Mouse (Mus musculus): ENCODE data around the gene Zfp454. TPM values are rescaled to one million over a fixed set of nuclear protein-coding genes. Genes with fewer than 3 reads are reported as not detected.

Gene Zfp454
- polyA plus RNA-seq, 1 experiment from 2014 or later, result 0.28 TPM

- WGBS (ENCODE audit: insufficient replicate concordance), result 2% methylated on average over 10 of the region's 10 CpGs
Measured at GRCm38 (mm10) chr11:50849310-50849709, 38.1 kb downstream of the Zfp454 start.

GRCm38 (mm10) chr11:50848520-50849137 is 38.8 kb downstream of the Zfp454 start:
- Histone ChIP-seq H3K4me3 (ENCODE audit: low read depth, low read length) (no peak overlapping the region), H3K36me3 (ENCODE audit: control insufficient read depth, insufficient read depth) (no peaks in the 10 kb centered on the region), H3K27me3 (ENCODE audit: control insufficient read depth, insufficient read depth, low read depth, low read length) (peaks cover 44% of the 10 kb centered on the region), H3K27ac (ENCODE audit: low read length) (no peak overlapping the region), H3K9me3 (replicated peaks; ENCODE audit: control insufficient read depth, low read length) (no peaks in the 10 kb centered on the region), H3K4me1 (ENCODE audit: control insufficient read depth, low read depth, low read length) (no peaks in the 10 kb centered on the region), H3K4me2 (ENCODE audit: low read depth, low read length) (no peak overlapping the region), H3K9ac (ENCODE audit: low read depth, low read length) (no peak overlapping the region)
- ATAC-seq (ENCODE audit: low read depth), result no peak
- WGBS (ENCODE audit: insufficient replicate concordance), result 26% methylated on average over 3 of the region's 3 CpGs

More at GRCm38 (mm10) chr11:50849310-50849709, 38.1 kb downstream of the Zfp454 start:
- Histone ChIP-seq H3K9me3 (replicated peaks; ENCODE audit: control insufficient read depth, low read length) (no peaks in the 10 kb centered on the region), H3K27me3 (ENCODE audit: control insufficient read depth, insufficient read depth, low read depth, low read length) (peaks cover 44% of the 10 kb centered on the region), H3K4me1 (ENCODE audit: control insufficient read depth, low read depth, low read length) (no peaks in the 10 kb centered on the region), H3K4me2 (ENCODE audit: low read depth, low read length) (no peak overlapping the region), H3K4me3 (ENCODE audit: low read depth, low read length) (no peak overlapping the region), H3K36me3 (ENCODE audit: control insufficient read depth, insufficient read depth) (no peaks in the 10 kb centered on the region), H3K9ac (ENCODE audit: low read depth, low read length) (no peak overlapping the region), H3K27ac (ENCODE audit: low read length) (no peak overlapping the region)
- ATAC-seq (ENCODE audit: low read depth), result no peak

- ATAC-seq (ENCODE audit: low read depth), result no peak
- 59% methylated on average over 5 of the region's 5 CpGs for WGBS (ENCODE audit: insufficient replicate concordance)
- Histone ChIP-seq H3K27me3 (ENCODE audit: control insufficient read depth, insufficient read depth, low read depth, low read length) (peaks cover 35% of the 10 kb centered on the region), H3K4me1 (ENCODE audit: control insufficient read depth, low read depth, low read length) (no peaks in the 10 kb centered on the region), H3K4me2 (ENCODE audit: low read depth, low read length) (no peak overlapping the region), H3K4me3 (ENCODE audit: low read depth, low read length) (no peak overlapping the region), H3K9ac (ENCODE audit: low read depth, low read length) (no peak overlapping the region), H3K27ac (ENCODE audit: low read length) (no peak overlapping the region), H3K9me3 (replicated peaks; ENCODE audit: control insufficient read depth, low read length) (no peaks in the 10 kb centered on the region), H3K36me3 (ENCODE audit: control insufficient read depth, insufficient read depth) (no peaks in the 10 kb centered on the region)
Measured at GRCm38 (mm10) chr11:50847047-50847446, 40.4 kb downstream of the Zfp454 start.

- Histone ChIP-seq H3K9me3 (replicated peaks; ENCODE audit: control insufficient read depth, low read length) (no peaks in the 10 kb centered on the region), H3K4me3 (ENCODE audit: low read depth, low read length) (no peak overlapping the region), H3K9ac (ENCODE audit: low read depth, low read length) (no peak overlapping the region), H3K27ac (ENCODE audit: low read length) (no peak overlapping the region), H3K4me2 (ENCODE audit: low read depth, low read length) (no peak overlapping the region), H3K36me3 (ENCODE audit: control insufficient read depth, insufficient read depth) (no peaks in the 10 kb centered on the region), H3K4me1 (ENCODE audit: control insufficient read depth, low read depth, low read length) (no peaks in the 10 kb centered on the region), H3K27me3 (ENCODE audit: control insufficient read depth, insufficient read depth, low read depth, low read length) (peaks cover 24% of the 10 kb centered on the region)
- WGBS (ENCODE audit: insufficient replicate concordance), result 78% methylated on average over 3 of the region's 3 CpGs
- ATAC-seq (ENCODE audit: low read depth), result no peak
Measured at GRCm38 (mm10) chr11:50845951-50846350, 41.5 kb downstream of the Zfp454 start.

GRCm38 (mm10) chr11:50841023-50841735 is 46.3 kb downstream of the Zfp454 start, which contains the start of gene Zfp879:
Zfp879 (minus strand) TSS chr11:50841552.
- peak within 1 kb of the TSS; percentile 51 for H3K4me3 ChIP-seq (ENCODE audit: low read depth, low read length)
- peak within 1 kb of the TSS; percentile 60 for H3K4me2 ChIP-seq (ENCODE audit: low read depth, low read length)
- H3K4me1 ChIP-seq (ENCODE audit: control insufficient read depth, low read depth, low read length), result no peaks in the 10 kb centered on the region
- WGBS (ENCODE audit: insufficient replicate concordance), result 23% methylated on average over 22 of the region's 22 CpGs
- H3K27me3 ChIP-seq (ENCODE audit: control insufficient read depth, insufficient read depth, low read depth, low read length), result no peaks in the 10 kb centered on the region
- peak within 1 kb of the TSS; percentile 60 for H3K9ac ChIP-seq (ENCODE audit: low read depth, low read length)
- peak; percentile 85 for ATAC-seq (ENCODE audit: low read depth)
- no peak within 1 kb of the TSS for H3K27ac ChIP-seq (ENCODE audit: low read length)
- H3K9me3 ChIP-seq (replicated peaks; ENCODE audit: control insufficient read depth, low read length), result no peaks in the 10 kb centered on the region
- no peaks in the 10 kb centered on the region for H3K36me3 ChIP-seq (ENCODE audit: control insufficient read depth, insufficient read depth)

GRCm38 (mm10) chr11:50835727-50836126 is 51.7 kb downstream of the Zfp454 start:
- no peaks in the 10 kb centered on the region for H3K4me1 ChIP-seq (ENCODE audit: control insufficient read depth, low read depth, low read length)
- H3K27me3 ChIP-seq (ENCODE audit: control insufficient read depth, insufficient read depth, low read depth, low read length), result no peaks in the 10 kb centered on the region
- no peak overlapping the region for H3K4me3 ChIP-seq (ENCODE audit: low read depth, low read length)
- no peak overlapping the region for H3K27ac ChIP-seq (ENCODE audit: low read length)
- no peak for ATAC-seq (ENCODE audit: low read depth)
- no peak overlapping the region for H3K4me2 ChIP-seq (ENCODE audit: low read depth, low read length)
- no peaks in the 10 kb centered on the region for H3K9me3 ChIP-seq (replicated peaks; ENCODE audit: control insufficient read depth, low read length)
- H3K9ac ChIP-seq (ENCODE audit: low read depth, low read length), result no peak overlapping the region
- 49% methylated on average over 4 of the region's 4 CpGs for WGBS (ENCODE audit: insufficient replicate concordance)
- no peaks in the 10 kb centered on the region for H3K36me3 ChIP-seq (ENCODE audit: control insufficient read depth, insufficient read depth)

- H3K36me3 ChIP-seq (ENCODE audit: control insufficient read depth, insufficient read depth), result no peaks in the 10 kb centered on the region
- no peak within 1 kb of the TSS for H3K27ac ChIP-seq (ENCODE audit: low read length)
- peak within 1 kb of the TSS; percentile 85 for H3K4me2 ChIP-seq (ENCODE audit: low read depth, low read length)
- peak; percentile 75 for ATAC-seq (ENCODE audit: low read depth)
- H3K27me3 ChIP-seq (ENCODE audit: control insufficient read depth, insufficient read depth, low read depth, low read length), result no peaks in the 10 kb centered on the region
- 1% methylated on average over 43 of the region's 45 CpGs for WGBS (ENCODE audit: insufficient replicate concordance)
- peak within 1 kb of the TSS; percentile 75 for H3K4me3 ChIP-seq (ENCODE audit: low read depth, low read length)
- H3K4me1 ChIP-seq (ENCODE audit: control insufficient read depth, low read depth, low read length), result peaks cover 2% of the 10 kb centered on the region; the same call in 1 of the 2 replicates
- peak within 1 kb of the TSS; percentile 63 for H3K9ac ChIP-seq (ENCODE audit: low read depth, low read length)
- no peaks in the 10 kb centered on the region for H3K9me3 ChIP-seq (replicated peaks; ENCODE audit: control insufficient read depth, low read length)
Measured at GRCm38 (mm10) chr11:50827010-50827953, 60.2 kb downstream of the Zfp454 start, which contains the start of gene Zfp354c. Zfp354c (minus strand) TSS chr11:50827724.

- H3K4me2 ChIP-seq (ENCODE audit: low read depth, low read length), result no peak overlapping the region
- H3K27ac ChIP-seq (ENCODE audit: low read length), result no peak overlapping the region
- ATAC-seq (ENCODE audit: low read depth), result no peak
- 61% methylated on average over 2 of the region's 2 CpGs for WGBS (ENCODE audit: insufficient replicate concordance)
- H3K27me3 ChIP-seq (ENCODE audit: control insufficient read depth, insufficient read depth, low read depth, low read length), result no peaks in the 10 kb centered on the region
- peaks cover 2% of the 10 kb centered on the region; the same call in 1 of the 2 replicates for H3K4me1 ChIP-seq (ENCODE audit: control insufficient read depth, low read depth, low read length)
- H3K4me3 ChIP-seq (ENCODE audit: low read depth, low read length), result no peak overlapping the region
- no peak overlapping the region for H3K9ac ChIP-seq (ENCODE audit: low read depth, low read length)
- no peaks in the 10 kb centered on the region for H3K9me3 ChIP-seq (replicated peaks; ENCODE audit: control insufficient read depth, low read length)
- H3K36me3 ChIP-seq (ENCODE audit: control insufficient read depth, insufficient read depth), result no peaks in the 10 kb centered on the region
Measured at GRCm38 (mm10) chr11:50826214-50826613, 61.2 kb downstream of the Zfp454 start.

Measured in liver, embryonic 16.5 days (tissue).